Mouse (Mus musculus): ENCODE results near the gene Tmem95.
"Not testable (repeated sequence)": the region's sequence is repeated elsewhere in the genome, so short reads cannot be mapped to it uniquely, and the experiment has no call there.

The Tmem95 gene

GRCm38 (mm10) chr11:69877878-69878277, at the start of gene Tmem95:
Tmem95 (minus strand) TSS chr11:69878018.
- no peak for DNase-seq (ENCODE audit: inconsistent ontology term)

GRCm38 (mm10) chr11:69927501-69927900, 49.7 kb upstream of the Tmem95 start:
- no peak for DNase-seq (ENCODE audit: inconsistent ontology term)

- DNase-seq (ENCODE audit: inconsistent ontology term): no peak
These were observed 45.0 kb upstream of the Tmem95 start for GRCm38 (mm10) chr11:69922796-69923195.

GRCm38 (mm10) chr11:69922012-69922756, 44.4 kb upstream of the Tmem95 start:
- DNase-seq (ENCODE audit: inconsistent ontology term): no peak

GRCm38 (mm10) chr11:69921114-69922011, 43.5 kb upstream of the Tmem95 start, which contains the start of gene Eif5a:
Eif5a (minus strand) TSS chr11:69921958.
- DNase-seq (ENCODE audit: inconsistent ontology term): peak; percentile 100

- DNase-seq (ENCODE audit: inconsistent ontology term): no peak
These were observed 42.6 kb upstream of the Tmem95 start for GRCm38 (mm10) chr11:69920266-69921031.

- peak; percentile 92 for DNase-seq (ENCODE audit: inconsistent ontology term)
These were observed 41.9 kb upstream of the Tmem95 start for GRCm38 (mm10) chr11:69919661-69920265.

GRCm38 (mm10) chr11:69919053-69919452, 41.2 kb upstream of the Tmem95 start:
- no peak for DNase-seq (ENCODE audit: inconsistent ontology term)

GRCm38 (mm10) chr11:69918118-69918517, 40.3 kb upstream of the Tmem95 start:
- no peak for DNase-seq (ENCODE audit: inconsistent ontology term)

GRCm38 (mm10) chr11:69917379-69917948, 39.6 kb upstream of the Tmem95 start:
- no peak for DNase-seq (ENCODE audit: inconsistent ontology term)

GRCm38 (mm10) chr11:69916652-69917378, 39.0 kb upstream of the Tmem95 start:
- DNase-seq (ENCODE audit: inconsistent ontology term): not testable (repeated sequence)

GRCm38 (mm10) chr11:69915667-69916627, 38.1 kb upstream of the Tmem95 start:
- no peak for DNase-seq (ENCODE audit: inconsistent ontology term)

- DNase-seq (ENCODE audit: inconsistent ontology term): no peak
These were observed 37.2 kb upstream of the Tmem95 start for GRCm38 (mm10) chr11:69914917-69915430.

- DNase-seq (ENCODE audit: inconsistent ontology term): peak; percentile 68
These were observed 36.5 kb upstream of the Tmem95 start for GRCm38 (mm10) chr11:69914372-69914764.

- DNase-seq (ENCODE audit: inconsistent ontology term): peak; percentile 92
These were observed 35.9 kb upstream of the Tmem95 start, which contains the start of gene Gps2 for GRCm38 (mm10) chr11:69913554-69914371. Gps2 (plus strand) TSS chr11:69913888.

GRCm38 (mm10) chr11:69912716-69913530, 35.1 kb upstream of the Tmem95 start:
- DNase-seq (ENCODE audit: inconsistent ontology term): no peak

GRCm38 (mm10) chr11:69911701-69912100, 33.9 kb upstream of the Tmem95 start:
- no peak for DNase-seq (ENCODE audit: inconsistent ontology term)

Data from Muller cell, postnatal 12 days (primary cell).